Mouse (Mus musculus) limb, embryonic 11.5 days (tissue): ENCODE data around the gene Pid1. TPM values are rescaled to one million over a fixed set of nuclear protein-coding genes. Genes with fewer than 3 reads are reported as not detected.

Source experiments
- ATAC-seq: fragments of 200-750 bp; cut with Nextera tagmentation; 2 replicates; pipeline ENCODE4 v1.8.0; 2017; ENCODE audit warnings: low read depth; ENCODE audit not compliant: insufficient number of reproducible peaks, low FRiP score, low TSS enrichment
- DNase-seq: peaks from one replicate; pipeline ENCODE4 v3.0.0-alpha.2; 2015; ENCODE audit warnings: low spot score
- H3K27ac ChIP-seq: fragments of 300-500 bp; sonication (generic); replicated peaks from 2 replicates; pipeline ENCODE4 v1.5.1; 2014; ENCODE audit warnings: low read depth, mild to moderate bottlenecking, low read length
- H3K27me3 ChIP-seq: fragments of 300-500 bp; sonication (generic); 2 replicates; pipeline ENCODE4 v1.6.1; 2014; ENCODE audit warnings: mild to moderate bottlenecking, low read length, mixed read lengths; ENCODE audit not compliant: control insufficient read depth, insufficient read depth
- H3K36me3 ChIP-seq: fragments of 300-500 bp; sonication (generic); 2 replicates; pipeline ENCODE4 v1.6.1; 2014; ENCODE audit warnings: mild to moderate bottlenecking, low read length, moderate library complexity, mixed read lengths; ENCODE audit not compliant: control insufficient read depth, insufficient read depth
- H3K4me1 ChIP-seq: fragments of 300-500 bp; sonication (generic); 2 replicates; pipeline ENCODE4 v1.6.1; 2014; ENCODE audit warnings: low read length, mixed read lengths; ENCODE audit not compliant: control insufficient read depth, insufficient read depth
- H3K4me2 ChIP-seq: fragments of 300-500 bp; sonication (generic); 2 replicates; pipeline ENCODE4 v1.6.1; 2014; ENCODE audit warnings: low read depth, mild to moderate bottlenecking, moderate library complexity; ENCODE audit not compliant: severe bottlenecking
- H3K4me3 ChIP-seq: fragments of 300-500 bp; sonication (generic); 2 replicates; pipeline ENCODE4 v1.5.1; 2014; ENCODE audit warnings: low read depth, low read length
- H3K9ac ChIP-seq: fragments of 300-500 bp; sonication (generic); 2 replicates; pipeline ENCODE4 v1.6.1; 2014; ENCODE audit warnings: mild to moderate bottlenecking, low read length
- H3K9me3 ChIP-seq: fragments of 300-500 bp; sonication (generic); 2 replicates; pipeline ENCODE4 v1.6.1; 2016; ENCODE audit warnings: low read length; ENCODE audit not compliant: control insufficient read depth
- WGBS: fragments of 180-500 bp; shearing (Covaris S2); extraction: QIAGEN DNeasy Blood & Tissue Kit; methylation state at CpG from one replicate; pipeline ENCODE4 v1.1.7; 2014; 5-methylcytosine and 5-hydroxymethylcytosine counted together
- polyA plus RNA-seq: library from polyadenylated mRNA; unstranded; fragments of >200 nt; fragmentation: Nextera tagmentation; extraction: Ambion mirVana; gene quantifications from 2 replicates; pipeline ENCODE4 v1.2.1, GENCODE M21; 2014

Gene Pid1
- polyA plus RNA-seq, 1 experiment from 2014 or later, result 7.6 TPM

GRCm38 (mm10) chr1:84396787-84397186 lies 32.8 kb upstream of the Pid1 start:
- WGBS, result 74% methylated on average over 3 of the region's 3 CpGs
- DNase-seq, result no peak
- Histone ChIP-seq H3K36me3 (no peaks in the 10 kb centered on the region), H3K4me2 (no peak overlapping the region), H3K27ac (no peak overlapping the region), H3K4me3 (no peak overlapping the region), H3K9me3 (no peaks in the 10 kb centered on the region), H3K27me3 (no peaks in the 10 kb centered on the region), H3K9ac (no peak overlapping the region), H3K4me1 (no peaks in the 10 kb centered on the region)
- ATAC-seq, result no peak

- no peak overlapping the region for H3K27ac ChIP-seq
These were observed 31.9 kb upstream of the Pid1 start for GRCm38 (mm10) chr1:84395928-84396327.

GRCm38 (mm10) chr1:84390961-84391360 lies 27.0 kb upstream of the Pid1 start:
- Histone ChIP-seq H3K4me1 (no peaks in the 10 kb centered on the region), H3K27me3 (no peaks in the 10 kb centered on the region), H3K4me3 (no peak overlapping the region), H3K27ac (no peak overlapping the region), H3K9ac (no peak overlapping the region), H3K36me3 (no peaks in the 10 kb centered on the region), H3K9me3 (no peaks in the 10 kb centered on the region), H3K4me2 (no peak overlapping the region)
- ATAC-seq (no peak), DNase-seq (no peak)
- 92% methylated on average over 4 of the region's 4 CpGs for WGBS

More at GRCm38 (mm10) chr1:84395928-84396327, 31.9 kb upstream of the Pid1 start:
- Histone ChIP-seq H3K27me3 (no peaks in the 10 kb centered on the region), H3K4me2 (no peak overlapping the region), H3K4me3 (no peak overlapping the region), H3K4me1 (no peaks in the 10 kb centered on the region), H3K36me3 (no peaks in the 10 kb centered on the region), H3K9ac (no peak overlapping the region), H3K9me3 (no peaks in the 10 kb centered on the region)
- WGBS, result 89% methylated on average over 8 of the region's 8 CpGs
- no peak for ATAC-seq
- DNase-seq, result no peak

- H3K27ac ChIP-seq, result no peak overlapping the region
- no peak for ATAC-seq
- no peaks in the 10 kb centered on the region for H3K4me1 ChIP-seq
- no peak overlapping the region for H3K9ac ChIP-seq
- 79% methylated on average over 4 of the region's 4 CpGs for WGBS
- H3K36me3 ChIP-seq, result no peaks in the 10 kb centered on the region
- no peaks in the 10 kb centered on the region for H3K9me3 ChIP-seq
- no peak for DNase-seq
- no peaks in the 10 kb centered on the region for H3K27me3 ChIP-seq
- no peak overlapping the region for H3K4me2 ChIP-seq
- H3K4me3 ChIP-seq, result no peak overlapping the region
These were observed 23.6 kb upstream of the Pid1 start for GRCm38 (mm10) chr1:84387616-84388015.

- Histone ChIP-seq H3K4me2 (no peak overlapping the region), H3K9ac (no peak overlapping the region), H3K9me3 (no peaks in the 10 kb centered on the region), H3K36me3 (no peaks in the 10 kb centered on the region), H3K27ac (no peak overlapping the region), H3K27me3 (no peaks in the 10 kb centered on the region), H3K4me1 (no peaks in the 10 kb centered on the region), H3K4me3 (no peak overlapping the region)
- DNase-seq (no peak), ATAC-seq (no peak)
- WGBS, result 86% methylated on average over 8 of the region's 8 CpGs
These were observed 22.6 kb upstream of the Pid1 start for GRCm38 (mm10) chr1:84386481-84387146.

GRCm38 (mm10) chr1:84382709-84383108 lies 18.7 kb upstream of the Pid1 start:
- H3K4me1 ChIP-seq, result no peaks in the 10 kb centered on the region
- H3K9ac ChIP-seq, result no peak overlapping the region
- no peak overlapping the region for H3K4me3 ChIP-seq
- 83% methylated on average over 1 of the region's 1 CpGs for WGBS
- DNase-seq (no peak), ATAC-seq (no peak)
- H3K4me2 ChIP-seq, result no peak overlapping the region
- H3K36me3 ChIP-seq, result no peaks in the 10 kb centered on the region
- no peaks in the 10 kb centered on the region for H3K9me3 ChIP-seq
- H3K27me3 ChIP-seq, result no peaks in the 10 kb centered on the region
- H3K27ac ChIP-seq, result no peak overlapping the region

- DNase-seq (no peak), ATAC-seq (no peak)
- Histone ChIP-seq H3K4me2 (no peak overlapping the region), H3K27ac (no peak overlapping the region), H3K4me1 (no peaks in the 10 kb centered on the region), H3K36me3 (no peaks in the 10 kb centered on the region), H3K9me3 (no peaks in the 10 kb centered on the region), H3K4me3 (no peak overlapping the region), H3K27me3 (no peaks in the 10 kb centered on the region), H3K9ac (no peak overlapping the region)
- WGBS, result 91% methylated on average over 5 of the region's 5 CpGs
These were observed 18.1 kb upstream of the Pid1 start for GRCm38 (mm10) chr1:84382064-84382463.

GRCm38 (mm10) chr1:84380895-84381294 lies 16.9 kb upstream of the Pid1 start:
- H3K4me1 ChIP-seq, result no peaks in the 10 kb centered on the region
- H3K27me3 ChIP-seq, result no peaks in the 10 kb centered on the region
- no peak for ATAC-seq
- no peaks in the 10 kb centered on the region for H3K9me3 ChIP-seq
- no peak overlapping the region for H3K9ac ChIP-seq
- H3K4me2 ChIP-seq, result no peak overlapping the region
- WGBS, result 80% methylated on average over 3 of the region's 3 CpGs
- no peaks in the 10 kb centered on the region for H3K36me3 ChIP-seq
- no peak for DNase-seq
- no peak overlapping the region for H3K27ac ChIP-seq
- no peak overlapping the region for H3K4me3 ChIP-seq

- Histone ChIP-seq H3K4me3 (no peak overlapping the region), H3K4me1 (no peaks in the 10 kb centered on the region), H3K9ac (no peak overlapping the region), H3K9me3 (no peaks in the 10 kb centered on the region), H3K36me3 (no peaks in the 10 kb centered on the region), H3K27ac (no peak overlapping the region), H3K27me3 (no peaks in the 10 kb centered on the region), H3K4me2 (no peak overlapping the region)
- ATAC-seq (no peak), DNase-seq (no peak)
- 79% methylated on average over 3 of the region's 3 CpGs for WGBS
These were observed 3.8 kb upstream of the Pid1 start for GRCm38 (mm10) chr1:84367733-84368132.
